15 mouse cellular contexts compared by ENCODE assay signal in the genomic region with DNA sequence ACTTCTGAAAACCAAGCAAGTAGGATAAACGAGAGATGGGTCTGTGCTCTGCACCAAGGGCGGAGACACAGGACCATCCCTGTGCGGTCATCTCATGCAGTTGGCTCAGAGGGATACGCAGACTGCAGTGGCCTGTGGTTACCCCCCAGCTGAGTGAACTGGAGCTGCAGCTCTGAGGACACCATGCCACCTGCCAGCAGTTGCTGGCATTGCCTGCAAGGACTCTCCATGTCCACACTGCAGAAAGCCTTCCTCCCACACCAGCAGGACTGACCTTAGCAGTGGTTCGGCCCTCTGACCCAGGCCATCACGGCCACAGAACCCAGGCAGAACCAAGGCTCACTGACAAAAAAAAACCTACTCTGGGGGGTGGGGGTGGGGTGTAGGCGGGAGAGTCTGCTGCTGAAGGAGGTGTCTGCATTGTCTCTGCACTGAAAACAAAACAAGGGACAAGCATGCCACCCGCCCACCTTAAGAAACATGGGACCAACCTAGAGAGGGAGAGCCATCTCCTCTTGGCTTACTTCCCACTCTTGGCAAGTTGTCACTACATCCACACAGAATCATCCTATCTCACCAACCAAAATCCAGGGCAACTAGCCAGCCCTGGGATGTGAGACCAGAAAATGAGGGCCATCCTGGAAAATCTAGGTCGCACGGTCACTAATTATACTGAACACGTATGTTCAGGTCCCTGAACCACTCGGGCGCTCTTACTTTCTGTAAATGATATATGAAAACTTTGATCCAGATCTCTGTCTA.
DNase-seq lines count a peak whose midpoint lies in the region; ATAC-seq and TF ChIP-seq lines count a peak whose summit lies in the region.
"Had no signal": no experiment of that assay in that cellular context is flagged by ENCODE, and none has a peak within 500 bp of the region (broad histone marks: within the 10 kb centered on the region; RNA-seq: fewer than 3 reads in every experiment).

No protein-coding gene starts in this region.

- no peak overlapping the region for H3K4me3 ChIP-seq in kidney, adult 2 months (ENCODE audit: insufficient read depth, low read depth, low read length)
- H3K4me3 ChIP-seq: embryonic facial prominence, embryonic 13.5 days; heart, embryonic 13.5 days had no signal

- TF ChIP-seq POLR2A in kidney, adult 2 months (IDR thresholded peaks at IDR 0.05; ENCODE audit: low read depth, low read length): no peak

- ATAC-seq in frontal cortex, adult (ENCODE audit: low TSS enrichment): 0 out of 2 replicates have a peak, but pooled peaks have one; percentile 36

- no peaks in the 10 kb centered on the region for H3K4me1 ChIP-seq in kidney, adult 2 months (ENCODE audit: control insufficient read depth, insufficient read depth, low read length)
- H3K4me1 ChIP-seq: heart, embryonic 13.5 days had no signal

- no peaks in the 10 kb centered on the region for H3K36me3 ChIP-seq in kidney, adult 2 months (ENCODE audit: control insufficient read depth, insufficient read depth, low read length)
- H3K36me3 ChIP-seq: G1E; heart, embryonic 13.5 days had no signal

- no peak for TF ChIP-seq CTCF in kidney, adult 2 months (conservative IDR thresholded peaks at IDR 0.05; ENCODE audit: insufficient read depth, insufficient read length, low read depth, low read length)

- 76% methylated on average over 13 of the region's 13 CpGs for WGBS in kidney, adult 2 months

- H3K27me3 ChIP-seq in kidney, adult 2 months (replicated peaks; ENCODE audit: control insufficient read depth, insufficient read depth, low read length): no peaks in the 10 kb centered on the region
- H3K27me3 ChIP-seq: embryonic facial prominence, embryonic 13.5 days; heart, embryonic 13.5 days had no signal

- H3K27ac ChIP-seq in kidney, adult 2 months (ENCODE audit: insufficient read depth, low read depth, low read length): no peak overlapping the region
- H3K27ac ChIP-seq: embryonic facial prominence, embryonic 13.5 days; heart, embryonic 13.5 days had no signal

- DNase-seq in frontal cortex, postnatal 25 days (ENCODE audit: low spot score in 2 of 2): no peak
- peak; percentile 66 for DNase-seq in retina, postnatal 1 day
- no peak for DNase-seq in retina, embryonic 14.5 days (ENCODE audit: low spot score)
- peak; percentile 77 to 90 for DNase-seq in cerebellum, postnatal 25 days
- DNase-seq in B cell, adult 2 months: no peak
- DNase-seq in kidney, adult 2 months: no peak
- DNase-seq: gastrocnemius, postnatal 36 days; kidney, adult 8-10 months; liver; lung, embryonic 14.5 days; thymus, postnatal 4 days had no signal

Comparison
In these comparisons a context has a peak if more than half of its experiments do, and no peak if none do; other contexts are left out.
1. DNase-seq: peak in retina, postnatal 1 day (single experiment) and cerebellum, postnatal 25 days (2 of 2); none in frontal cortex, postnatal 25 days (0 of 2), retina, embryonic 14.5 days (single experiment), B cell, adult 2 months (0 of 2) and kidney, adult 2 months (single experiment).